ENCODE assay signal across 8 mouse cellular contexts in genomic region chr4:106255959-106256609, GRCm38 (mm10). TPM values are rescaled to one million over a fixed set of nuclear protein-coding genes. Genes with fewer than 3 reads are reported as not detected.
DNase-seq lines count a peak whose midpoint lies in the region; ATAC-seq and TF ChIP-seq lines count a peak whose summit lies in the region.

No protein-coding gene starts in this region.

- no peaks in the 10 kb centered on the region for H3K9me3 ChIP-seq in lung, embryonic 16.5 days (ENCODE audit: control insufficient read depth, low read length)
- no peaks in the 10 kb centered on the region; the same call in 1 of the 2 replicates for H3K9me3 ChIP-seq in heart, embryonic 10.5 days

- H3K4me1 ChIP-seq in lung, embryonic 16.5 days (replicated peaks; ENCODE audit: control insufficient read depth, insufficient read depth, low read length), result peaks cover 5% of the 10 kb centered on the region
- H3K4me1 ChIP-seq in lung, adult 2 months (ENCODE audit: control insufficient read depth, insufficient read depth, low read length), result no peaks in the 10 kb centered on the region
- peaks cover 7% of the 10 kb centered on the region for H3K4me1 ChIP-seq in heart, embryonic 10.5 days

- no peak for DNase-seq in lung, adult 2 months
- DNase-seq in cerebellum, adult 9-10 months, result peak; percentile 79
- DNase-seq in heart, embryonic 10.5 days (ENCODE audit: low spot score), result peak; percentile 75
- peak; percentile 78 for DNase-seq in layer of hippocampus, adult 11-12 months (ENCODE audit: low spot score)
- peak; percentile 31 for DNase-seq in ovary, postnatal 36 days (ENCODE audit: low spot score)
- no peak for DNase-seq in yolk sac, embryonic 10.5 days (ENCODE audit: low spot score)

- H3K27me3 ChIP-seq in lung, embryonic 16.5 days (ENCODE audit: control insufficient read depth, insufficient read depth, low read depth, low read length), result no peaks in the 10 kb centered on the region
- no peaks in the 10 kb centered on the region for H3K27me3 ChIP-seq in heart, embryonic 10.5 days (ENCODE audit: insufficient read depth, poor library complexity, severe bottlenecking)

- H3K27ac ChIP-seq in lung, embryonic 16.5 days (ENCODE audit: low read length), result no peak overlapping the region
- no peak overlapping the region for H3K27ac ChIP-seq in heart, embryonic 10.5 days

- no peak overlapping the region for H3K4me3 ChIP-seq in lung, embryonic 16.5 days (ENCODE audit: low read length)
- no peak overlapping the region for H3K4me3 ChIP-seq in lung, adult 2 months (replicated peaks; ENCODE audit: extremely low read depth, low read depth, low read length)
- H3K4me3 ChIP-seq in heart, embryonic 10.5 days, result no peak overlapping the region

- TF ChIP-seq CTCF in lung, adult 2 months (IDR thresholded peaks at IDR 0.05; ENCODE audit: insufficient read depth, low read length), result no peak

- no peaks in the 10 kb centered on the region for H3K36me3 ChIP-seq in lung, embryonic 16.5 days (ENCODE audit: control insufficient read depth, insufficient read depth, low read length)
- no peaks in the 10 kb centered on the region for H3K36me3 ChIP-seq in heart, embryonic 10.5 days

- no peak overlapping the region for H3K4me2 ChIP-seq in lung, embryonic 16.5 days (ENCODE audit: low read depth, low read length)

- TF ChIP-seq POLR2A in lung, adult 2 months (IDR thresholded peaks at IDR 0.05; ENCODE audit: borderline replicate concordance, extremely low read depth, low read depth, low read length), result no peak

- 0 out of 2 replicates have a peak overlapping the region, but pooled peaks have one; percentile 15 for H3K9ac ChIP-seq in lung, embryonic 16.5 days (ENCODE audit: low read length)

- ATAC-seq in lung, embryonic 16.5 days (ENCODE audit: low read depth), result peak; percentile 41; the same call in 1 of the 2 replicates
- ATAC-seq in megakaryocyte, adult 5-6 weeks (ENCODE audit: poor library complexity, severe bottlenecking), result no peak

RNA-seq across cellular contexts. Expression of gene Usp24, which starts 59.9 kb away (rescaled TPM):
- 3.9 and 4.4 TPM in 2 replicates for polyA plus RNA-seq in lung, embryonic 16.5 days (2015; fragmentation: Nextera tagmentation; extraction: Ambion mirVana)
- polyA plus RNA-seq in lung, adult 2 months (2012; rRNA removed), result 9.0 and 11.1 TPM in 2 replicates
- 6.7 and 8.7 TPM in 2 replicates for polyA plus RNA-seq in heart, embryonic 10.5 days (2016; fragmentation: Nextera tagmentation; extraction: Ambion mirVana)
- total RNA-seq in megakaryocyte, adult 5-6 weeks (2015), result 15.5 and 16.3 TPM in 2 replicates
- 17.1 and 19.1 TPM in 2 replicates for total RNA-seq in megakaryocyte, adult 5-6 weeks (2017)

Comparison
In these comparisons a context has a peak if more than half of its experiments do, and no peak if none do; other contexts are left out.
1. DNase-seq: peak in cerebellum, adult 9-10 months (single experiment), heart, embryonic 10.5 days (single experiment), layer of hippocampus, adult 11-12 months (single experiment) and ovary, postnatal 36 days (single experiment); none in lung, adult 2 months (single experiment) and yolk sac, embryonic 10.5 days (single experiment).